Mouse (Mus musculus) kidney, adult 18-20 months (tissue): ENCODE results near the gene Sat2.

Source experiments
- DNase-seq: peaks from one replicate; pipeline ENCODE4 v3.0.0; 2021

The Sat2 gene

GRCm38 (mm10) chr11:69633128-69633866 lies 11.5 kb downstream of the Sat2 start:
- no peak for DNase-seq

DNA sequence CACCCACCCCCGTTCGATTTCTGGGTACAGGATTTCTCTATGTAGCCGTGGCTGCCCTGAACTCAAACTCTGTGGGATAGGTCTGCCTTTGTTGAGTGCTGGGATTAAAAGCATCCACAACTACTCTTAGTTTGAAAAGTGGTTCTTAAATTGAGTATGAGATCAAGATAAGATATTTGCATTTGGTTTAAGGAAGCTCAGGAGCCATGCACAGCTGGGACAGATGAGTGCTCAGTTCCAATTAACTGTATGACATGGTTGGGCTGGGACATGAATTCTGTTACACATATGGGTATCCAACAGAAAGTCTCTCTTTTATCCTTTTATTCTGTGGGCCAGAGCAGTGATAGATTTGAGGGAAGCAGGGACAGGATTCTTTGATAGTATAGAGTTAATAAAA lies 13.6 kb downstream of the Sat2 start:
- DNase-seq, result no peak

GRCm38 (mm10) chr11:69645860-69646259 lies 24.0 kb downstream of the Sat2 start:
- DNase-seq, result no peak

DNA sequence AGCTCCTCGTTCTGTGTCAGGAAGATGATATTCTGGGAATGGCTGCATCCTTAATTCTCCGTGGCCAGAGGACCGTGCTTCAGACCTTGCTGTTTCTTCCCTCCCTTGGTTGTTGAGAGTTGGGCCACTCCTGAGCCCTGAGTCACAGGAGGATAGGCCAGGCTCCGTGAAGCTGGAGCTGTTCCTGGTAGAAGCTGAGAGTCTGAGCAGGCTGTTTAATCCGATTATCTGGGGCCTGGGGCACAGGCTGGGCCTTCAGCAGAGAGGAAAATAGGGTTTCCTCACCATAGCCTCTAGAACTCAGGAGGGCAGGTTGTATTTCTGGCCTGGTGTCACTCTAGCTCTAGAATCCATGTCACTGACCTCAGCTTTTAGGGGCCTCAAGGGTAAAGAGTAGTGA lies 31.6 kb downstream of the Sat2 start:
- DNase-seq, result no peak

DNA sequence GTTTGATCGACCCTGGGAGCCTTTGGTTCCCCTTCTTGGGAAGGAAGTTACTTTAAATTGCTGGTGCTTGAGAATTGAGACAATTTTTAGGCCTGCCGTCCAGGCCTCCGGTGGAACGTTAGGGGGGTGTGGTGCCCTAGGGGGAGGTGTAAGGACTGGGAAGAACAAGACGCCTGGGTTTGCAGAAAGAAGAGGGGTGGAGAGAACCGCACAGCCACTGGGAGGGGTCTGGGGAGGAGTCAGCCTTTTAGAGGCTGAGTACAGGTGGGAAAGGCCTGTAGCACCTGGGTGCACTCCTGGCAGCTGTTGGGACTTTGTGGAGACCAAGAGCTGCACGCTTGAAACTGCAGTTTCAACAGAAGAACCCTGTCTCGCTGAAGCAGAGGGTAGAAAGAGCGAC lies 32.9 kb downstream of the Sat2 start:
- no peak for DNase-seq

GRCm38 (mm10) chr11:69655264-69656064 lies 33.6 kb downstream of the Sat2 start, which contains the start of gene Sox15:
Gene Sox15 (plus strand): TSS chr11:69655314.
- DNase-seq, result peak; percentile 77

DNA sequence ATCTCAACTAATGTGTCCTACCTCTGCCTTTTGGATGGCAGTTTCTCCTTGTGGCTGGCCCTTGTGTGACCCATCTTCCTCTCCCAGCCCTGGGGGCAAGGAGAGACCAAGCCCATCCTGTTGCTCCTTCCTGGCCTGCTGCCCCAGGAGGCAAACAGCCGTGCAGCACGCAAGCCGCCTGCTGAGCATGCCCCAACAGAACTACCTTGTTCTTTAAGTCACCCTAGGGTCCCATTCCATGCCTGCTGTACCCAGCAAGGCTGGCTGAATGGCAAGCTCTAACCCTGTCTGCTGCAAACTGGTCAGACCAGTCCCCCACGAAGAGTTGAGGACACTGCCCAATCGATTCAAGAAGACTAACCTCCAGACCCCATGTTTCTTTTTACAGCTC lies 34.2 kb downstream of the Sat2 start:
- no peak for DNase-seq

GRCm38 (mm10) chr11:69656617-69657461 lies 35.0 kb downstream of the Sat2 start:
- peak; percentile 52 for DNase-seq

DNA sequence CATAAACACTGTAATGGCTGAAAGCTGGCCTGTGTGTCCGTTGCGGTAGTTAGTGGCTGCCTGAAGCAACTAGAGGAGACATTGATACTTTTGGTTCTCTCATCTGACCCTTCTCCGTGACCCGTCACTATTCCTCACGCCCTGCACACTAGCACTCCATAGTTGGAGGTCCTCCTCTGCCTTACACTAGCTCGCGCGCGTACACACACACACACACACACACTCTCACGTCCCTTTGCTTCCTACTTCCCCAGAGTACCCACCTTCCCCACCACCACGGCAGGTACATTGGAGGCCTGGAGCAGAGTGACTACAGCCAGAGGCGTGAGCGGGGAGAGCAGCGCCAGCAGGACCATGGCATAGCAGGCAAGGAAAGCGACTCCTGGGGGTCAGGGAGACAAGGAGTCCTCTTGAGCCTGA lies 35.6 kb downstream of the Sat2 start:
- no peak for DNase-seq

GRCm38 (mm10) chr11:69661221-69661881 lies 39.5 kb downstream of the Sat2 start:
- DNase-seq, result no peak

GRCm38 (mm10) chr11:69662213-69662966 lies 40.6 kb downstream of the Sat2 start, which contains the start of gene Mpdu1:
Gene Mpdu1 (minus strand): TSS chr11:69662642.
- DNase-seq, result peak; percentile 93

GRCm38 (mm10) chr11:69662967-69663671 lies 41.3 kb downstream of the Sat2 start:
- no peak for DNase-seq

DNA sequence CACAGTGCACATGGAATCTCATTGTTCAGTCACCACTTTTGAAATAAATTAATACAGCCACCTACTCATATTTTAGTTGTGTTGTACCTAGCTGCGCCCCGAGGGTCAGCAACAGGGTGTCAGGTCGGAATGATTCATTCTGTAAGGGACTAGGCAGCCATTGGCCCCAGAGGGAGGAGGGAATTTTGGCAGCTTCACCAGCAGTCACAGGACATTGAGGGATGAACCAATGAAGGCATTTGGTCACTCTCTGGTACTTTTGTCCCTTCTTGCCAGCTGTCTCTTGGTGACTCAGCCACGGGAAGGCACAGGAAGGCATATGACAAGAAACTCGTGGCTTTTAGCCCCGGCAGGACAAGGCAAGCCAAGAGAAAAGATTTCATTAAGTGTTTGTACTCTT lies 42.0 kb downstream of the Sat2 start:
- DNase-seq, result no peak

- DNase-seq, result no peak
Measured at GRCm38 (mm10) chr11:69664841-69665240, 43.0 kb downstream of the Sat2 start.

GRCm38 (mm10) chr11:69665457-69665960 lies 43.7 kb downstream of the Sat2 start:
- DNase-seq, result no peak

GRCm38 (mm10) chr11:69665961-69666664 lies 44.3 kb downstream of the Sat2 start, which contains the start of gene Cd68:
Gene Cd68 (minus strand): TSS chr11:69666153.
- DNase-seq, result no peak

DNA sequence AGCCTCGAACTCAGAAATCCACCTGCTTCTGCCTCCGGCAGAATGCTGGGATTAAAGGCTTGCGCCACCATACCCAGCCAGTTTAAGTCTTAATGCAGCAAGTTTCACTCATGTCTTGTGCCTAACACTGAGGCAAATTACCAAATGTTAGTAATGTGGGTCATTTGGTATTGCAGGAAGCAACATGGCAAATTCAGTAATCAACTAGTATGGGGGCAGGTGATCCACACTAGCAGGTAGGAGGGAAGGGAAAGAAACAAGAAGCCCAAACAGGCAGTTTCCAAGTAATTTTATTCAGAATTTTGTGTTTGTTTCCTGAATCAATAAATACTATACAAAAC lies 44.8 kb downstream of the Sat2 start:
- DNase-seq, result no peak

GRCm38 (mm10) chr11:69670786-69671725 lies 49.2 kb downstream of the Sat2 start:
- peak; percentile 93 for DNase-seq

GRCm38 (mm10) chr11:69671726-69672124 lies 49.9 kb downstream of the Sat2 start:
- DNase-seq, result no peak
